Mouse (Mus musculus) MEL (cell line): ENCODE measurements around the gene Dusp5.

Experiments
- CHD2 ChIP-seq: IDR thresholded peaks from 2 replicates; pipeline ENCODE4 v1.6.1; 2011; ENCODE audit warnings: low read length, improper control_type of control experiment
- CTCF ChIP-seq, 3 experiments: IDR thresholded peaks in 2 of 3; conservative IDR thresholded peaks in 1 of 3; 2 replicates each; pipeline ENCODE4 v1.5.1; 2011 to 2012; ENCODE audit warnings: low read length in 3 of 3, low read depth in 2 of 3, mild to moderate bottlenecking in 2 of 3, improper control_type of control experiment in 1 of 3, inconsistent platforms in 1 of 3, mixed read lengths in 1 of 3, moderate library complexity in 1 of 3; ENCODE audit not compliant: control insufficient read depth in 1 of 3, insufficient read depth in 1 of 3, poor library complexity in 1 of 3, severe bottlenecking in 1 of 3
- E2F4 ChIP-seq: IDR thresholded peaks from 2 replicates; pipeline ENCODE4 v1.6.1; 2011; ENCODE audit warnings: low read depth, low read length, improper control_type of control experiment, borderline replicate concordance
- GATA1 ChIP-seq: IDR thresholded peaks from 2 replicates; pipeline ENCODE4 v1.6.1; 2011; ENCODE audit warnings: low read depth, low read length, improper control_type of control experiment
- MAZ ChIP-seq: IDR thresholded peaks from 2 replicates; pipeline ENCODE4 v1.6.1; 2012; ENCODE audit warnings: low read depth, mild to moderate bottlenecking, inconsistent platforms, low read length, improper control_type of control experiment
- POLR2A ChIP-seq, 2 experiments: IDR thresholded peaks; 2 replicates each; pipeline ENCODE4 v1.6.1; 2011 to 2012; ENCODE audit warnings: low read length in 2 of 2, mild to moderate bottlenecking in 2 of 2, control low read depth in 1 of 2, improper control_type of control experiment in 1 of 2, low read depth in 1 of 2, moderate library complexity in 1 of 2; ENCODE audit not compliant: control insufficient read depth in 1 of 2, insufficient read depth in 1 of 2, poor library complexity in 1 of 2
- POLR2AphosphoS2 ChIP-seq: IDR thresholded peaks from 2 replicates; pipeline ENCODE4 v1.6.1; 2011; ENCODE audit warnings: low read length, improper control_type of control experiment
- POLR2AphosphoS5 ChIP-seq: IDR thresholded peaks from 2 replicates; pipeline ENCODE4 v1.6.1; 2012; ENCODE audit warnings: low read depth, borderline replicate concordance, mild to moderate bottlenecking, inconsistent platforms, low read length, moderate library complexity, mixed read lengths
- SIN3A ChIP-seq: IDR thresholded peaks from 2 replicates; pipeline ENCODE4 v1.6.1; 2012; ENCODE audit warnings: low read length, improper control_type of control experiment, inconsistent platforms
- TBP ChIP-seq: IDR thresholded peaks from 2 replicates; pipeline ENCODE4 v1.8.0; 2011; ENCODE audit warnings: low read depth, low read length, improper control_type of control experiment
- USF2 ChIP-seq, 2 experiments: IDR thresholded peaks; 2 replicates each; pipeline ENCODE4 v1.6.1; 2011 to 2012; ENCODE audit warnings: improper control_type of control experiment in 2 of 2, low read length in 2 of 2, borderline replicate concordance in 1 of 2, inconsistent platforms in 1 of 2, low read depth in 1 of 2, mild to moderate bottlenecking in 1 of 2; ENCODE audit not compliant: insufficient read depth in 1 of 2

GRCm38 (mm10) chr19:53577025-53577800 lies 48.3 kb downstream of the Dusp5 start:
- TF ChIP-seq CHD2 (no peak), E2F4 (no peak), CTCF (IDR thresholded peaks at IDR 0.05 in 2 of 3, conservative IDR thresholded peaks at IDR 0.05 in 1 of 3; ENCODE audit: control insufficient read depth in 1 of 3, insufficient read depth in 1 of 3, low read depth in 2 of 3, low read length in 3 of 3, poor library complexity in 1 of 3, severe bottlenecking in 1 of 3) (no peak), SIN3A (no peak), POLR2A (IDR thresholded peaks at IDR 0.05; ENCODE audit: control insufficient read depth in 1 of 2, insufficient read depth in 1 of 2, low read depth in 1 of 2, low read length in 2 of 2, poor library complexity in 1 of 2) (no peak), USF2 (IDR thresholded peaks at IDR 0.05; ENCODE audit: borderline replicate concordance in 1 of 2, insufficient read depth in 1 of 2, low read depth in 1 of 2, low read length in 2 of 2) (no peak), POLR2AphosphoS2 (no peak), MAZ (no peak), GATA1 (no peak), TBP (no peak), POLR2AphosphoS5 (no peak)
